Mouse (Mus musculus): ENCODE measurements around the gene Sfta2. TPM values are rescaled to one million over a fixed set of nuclear protein-coding genes. Genes with fewer than 3 reads are reported as not detected.

The Sfta2 gene
- polyA plus RNA-seq, 1 experiment: not detected

- H3K4me3 ChIP-seq (replicated peaks): no peak within 1 kb of the TSS
- H3K9me3 ChIP-seq (ENCODE audit: control insufficient read depth, low read length): peaks cover 7% of the 10 kb centered on the region
- TF ChIP-seq TAL1 (IDR thresholded peaks at IDR 0.05; ENCODE audit: low read length): no peak
- no peak for TF ChIP-seq GATA1 (IDR thresholded peaks at IDR 0.05; ENCODE audit: low read length)
- no peaks in the 10 kb centered on the region for H3K36me3 ChIP-seq (ENCODE audit: control insufficient read depth)
- no peaks in the 10 kb centered on the region for H3K27me3 ChIP-seq (ENCODE audit: control insufficient read depth)
- H3K4me1 ChIP-seq (ENCODE audit: control insufficient read depth): no peaks in the 10 kb centered on the region
Measured at GRCm38 (mm10) chr17:35626537-35626936, 25.2 kb downstream of the Sfta2 start, which contains the start of gene Gm9573. Gm9573 (minus strand) TSS chr17:35626637.

- H3K36me3 ChIP-seq (ENCODE audit: control insufficient read depth): no peaks in the 10 kb centered on the region
- peaks cover 3% of the 10 kb centered on the region for H3K4me1 ChIP-seq (ENCODE audit: control insufficient read depth)
- TF ChIP-seq GATA1 (IDR thresholded peaks at IDR 0.05; ENCODE audit: low read length) (no peak), TAL1 (IDR thresholded peaks at IDR 0.05; ENCODE audit: low read length) (no peak)
- no peak overlapping the region for H3K4me3 ChIP-seq (replicated peaks)
- no peaks in the 10 kb centered on the region for H3K9me3 ChIP-seq (ENCODE audit: control insufficient read depth, low read length)
- H3K27me3 ChIP-seq (ENCODE audit: control insufficient read depth): peaks cover 11% of the 10 kb centered on the region
Measured at GRCm38 (mm10) chr17:35633992-35634391, 32.6 kb downstream of the Sfta2 start.

GRCm38 (mm10) chr17:35635202-35635601 is 33.9 kb downstream of the Sfta2 start:
- no peak overlapping the region for H3K4me3 ChIP-seq (replicated peaks)
- H3K4me1 ChIP-seq (ENCODE audit: control insufficient read depth): peaks cover 3% of the 10 kb centered on the region
- H3K36me3 ChIP-seq (ENCODE audit: control insufficient read depth): no peaks in the 10 kb centered on the region
- H3K27me3 ChIP-seq (ENCODE audit: control insufficient read depth): peaks cover 11% of the 10 kb centered on the region
- TF ChIP-seq TAL1 (IDR thresholded peaks at IDR 0.05; ENCODE audit: low read length): no peak
- TF ChIP-seq GATA1 (IDR thresholded peaks at IDR 0.05; ENCODE audit: low read length): no peak
- no peaks in the 10 kb centered on the region for H3K9me3 ChIP-seq (ENCODE audit: control insufficient read depth, low read length)

- peaks cover 3% of the 10 kb centered on the region for H3K4me1 ChIP-seq (ENCODE audit: control insufficient read depth)
- TF ChIP-seq GATA1 (IDR thresholded peaks at IDR 0.05; ENCODE audit: low read length) (no peak), TAL1 (IDR thresholded peaks at IDR 0.05; ENCODE audit: low read length) (no peak)
- no peaks in the 10 kb centered on the region for H3K9me3 ChIP-seq (ENCODE audit: control insufficient read depth, low read length)
- H3K4me3 ChIP-seq (replicated peaks): no peak overlapping the region
- no peaks in the 10 kb centered on the region for H3K36me3 ChIP-seq (ENCODE audit: control insufficient read depth)
- peaks cover 11% of the 10 kb centered on the region for H3K27me3 ChIP-seq (ENCODE audit: control insufficient read depth)
Measured at GRCm38 (mm10) chr17:35635699-35636111, 34.4 kb downstream of the Sfta2 start.

- Histone ChIP-seq H3K9me3 (ENCODE audit: control insufficient read depth, low read length) (no peaks in the 10 kb centered on the region), H3K27me3 (ENCODE audit: control insufficient read depth) (peaks cover 11% of the 10 kb centered on the region), H3K4me1 (ENCODE audit: control insufficient read depth) (peaks cover 3% of the 10 kb centered on the region), H3K4me3 (replicated peaks) (no peak overlapping the region), H3K36me3 (ENCODE audit: control insufficient read depth) (no peaks in the 10 kb centered on the region)
- TF ChIP-seq GATA1 (IDR thresholded peaks at IDR 0.05; ENCODE audit: low read length): no peak
- no peak for TF ChIP-seq TAL1 (IDR thresholded peaks at IDR 0.05; ENCODE audit: low read length)
Measured at GRCm38 (mm10) chr17:35636363-35636762, 35.0 kb downstream of the Sfta2 start.

- no peaks in the 10 kb centered on the region for H3K9me3 ChIP-seq (ENCODE audit: control insufficient read depth, low read length)
- no peaks in the 10 kb centered on the region for H3K36me3 ChIP-seq (ENCODE audit: control insufficient read depth)
- TF ChIP-seq GATA1 (IDR thresholded peaks at IDR 0.05; ENCODE audit: low read length): no peak
- TF ChIP-seq TAL1 (IDR thresholded peaks at IDR 0.05; ENCODE audit: low read length): no peak
- H3K4me3 ChIP-seq (replicated peaks): no peak overlapping the region
- peaks cover 15% of the 10 kb centered on the region for H3K27me3 ChIP-seq (ENCODE audit: control insufficient read depth)
- H3K4me1 ChIP-seq (ENCODE audit: control insufficient read depth): peaks cover 3% of the 10 kb centered on the region
Measured at GRCm38 (mm10) chr17:35638475-35639190, 37.3 kb downstream of the Sfta2 start.

- no peak for TF ChIP-seq TAL1 (IDR thresholded peaks at IDR 0.05; ENCODE audit: low read length)
- TF ChIP-seq GATA1 (IDR thresholded peaks at IDR 0.05; ENCODE audit: low read length): no peak
- peaks cover 20% of the 10 kb centered on the region for H3K27me3 ChIP-seq (ENCODE audit: control insufficient read depth)
- no peaks in the 10 kb centered on the region for H3K9me3 ChIP-seq (ENCODE audit: control insufficient read depth, low read length)
- H3K36me3 ChIP-seq (ENCODE audit: control insufficient read depth): no peaks in the 10 kb centered on the region
- no peak overlapping the region for H3K4me3 ChIP-seq (replicated peaks)
- peaks cover 3% of the 10 kb centered on the region for H3K4me1 ChIP-seq (ENCODE audit: control insufficient read depth)
Measured at GRCm38 (mm10) chr17:35639352-35639751, 38.0 kb downstream of the Sfta2 start.

GRCm38 (mm10) chr17:35643609-35644236 is 42.4 kb downstream of the Sfta2 start, which contains the start of gene Mucl3:
Mucl3 (minus strand) TSS chr17:35643695.
- no peak for TF ChIP-seq GATA1 (IDR thresholded peaks at IDR 0.05; ENCODE audit: low read length)
- no peak for TF ChIP-seq TAL1 (IDR thresholded peaks at IDR 0.05; ENCODE audit: low read length)
- H3K4me1 ChIP-seq (ENCODE audit: control insufficient read depth): no peaks in the 10 kb centered on the region
- H3K27me3 ChIP-seq (ENCODE audit: control insufficient read depth): peaks cover 11% of the 10 kb centered on the region
- H3K9me3 ChIP-seq (ENCODE audit: control insufficient read depth, low read length): no peaks in the 10 kb centered on the region
- H3K4me3 ChIP-seq (replicated peaks): no peak within 1 kb of the TSS
- no peaks in the 10 kb centered on the region for H3K36me3 ChIP-seq (ENCODE audit: control insufficient read depth)

GRCm38 (mm10) chr17:35649429-35649828 is 48.1 kb downstream of the Sfta2 start:
- TF ChIP-seq GATA1 (IDR thresholded peaks at IDR 0.05; ENCODE audit: low read length) (no peak), TAL1 (IDR thresholded peaks at IDR 0.05; ENCODE audit: low read length) (no peak)
- peaks cover 2% of the 10 kb centered on the region; the same call in 1 of the 2 replicates for H3K27me3 ChIP-seq (ENCODE audit: control insufficient read depth)
- H3K4me3 ChIP-seq (replicated peaks): no peak overlapping the region
- no peaks in the 10 kb centered on the region for H3K36me3 ChIP-seq (ENCODE audit: control insufficient read depth)
- H3K4me1 ChIP-seq (ENCODE audit: control insufficient read depth): no peaks in the 10 kb centered on the region
- no peaks in the 10 kb centered on the region for H3K9me3 ChIP-seq (ENCODE audit: control insufficient read depth, low read length)
